In genomic region chr16:50254522-50255159, GRCm38 (mm10) we compare ENCODE assay signal across 9 mouse cellular contexts.
DNase-seq lines count a peak whose midpoint lies in the region; ATAC-seq lines count a peak whose summit lies in the region.
"Had no signal": no experiment of that assay in that cellular context is flagged by ENCODE, and none has a peak within 500 bp of the region (broad histone marks: within the 10 kb centered on the region; RNA-seq: fewer than 3 reads in every experiment).

No protein-coding gene starts in this region.

- H3K4me1 ChIP-seq in hindbrain, embryonic 11.5 days (replicated peaks; ENCODE audit: control insufficient read depth, insufficient read depth, low read length) = no peaks in the 10 kb centered on the region
- no peaks in the 10 kb centered on the region for H3K4me1 ChIP-seq in hindbrain, embryonic 10.5 days (replicated peaks)
- no peaks in the 10 kb centered on the region for H3K4me1 ChIP-seq in hindbrain, embryonic 12.5 days
- H3K4me1 ChIP-seq: limb, embryonic 13.5 days had no signal

- no peak overlapping the region for H3K27ac ChIP-seq in hindbrain, embryonic 11.5 days (ENCODE audit: low read depth, low read length)
- H3K27ac ChIP-seq in hindbrain, embryonic 10.5 days = no peak overlapping the region
- no peak overlapping the region for H3K27ac ChIP-seq in hindbrain, embryonic 12.5 days
- H3K27ac ChIP-seq: limb, embryonic 13.5 days had no signal

- no peaks in the 10 kb centered on the region for H3K9me3 ChIP-seq in hindbrain, embryonic 11.5 days (ENCODE audit: control insufficient read depth, low read length)
- H3K9me3 ChIP-seq in hindbrain, embryonic 10.5 days = no peaks in the 10 kb centered on the region
- no peaks in the 10 kb centered on the region for H3K9me3 ChIP-seq in hindbrain, embryonic 12.5 days (replicated peaks)
- H3K9me3 ChIP-seq: limb, embryonic 13.5 days had no signal

- 86% methylated on average over 5 of the region's 5 CpGs for WGBS in hindbrain, embryonic 11.5 days
- 85% methylated on average over 5 of the region's 5 CpGs for WGBS in hindbrain, embryonic 10.5 days
- WGBS in hindbrain, embryonic 12.5 days = 80% methylated on average over 5 of the region's 5 CpGs

- no peak overlapping the region for H3K4me3 ChIP-seq in hindbrain, embryonic 11.5 days (ENCODE audit: low read depth, low read length)
- H3K4me3 ChIP-seq in hindbrain, embryonic 10.5 days = no peak overlapping the region
- no peak overlapping the region for H3K4me3 ChIP-seq in hindbrain, embryonic 12.5 days
- H3K4me3 ChIP-seq: limb, embryonic 13.5 days had no signal

- no peak for ATAC-seq in hindbrain, embryonic 11.5 days (ENCODE audit: low FRiP score)
- ATAC-seq in hindbrain, embryonic 12.5 days (ENCODE audit: low FRiP score) = peak; percentile 35; the same call in 1 of the 2 replicates

- peak; percentile 39 for DNase-seq in hindbrain, embryonic 11.5 days (ENCODE audit: low spot score)
- DNase-seq in hindbrain, embryonic 10.5 days (ENCODE audit: low spot score) = no peak
- peak; percentile 43 for DNase-seq in A20 (ENCODE audit: low read depth, low spot score)
- DNase-seq in NIH3T3 (ENCODE audit: low read depth) = peak; percentile 61
- DNase-seq in retina, postnatal 7 days (ENCODE audit: low read depth, low spot score) = peak; percentile 27
- no peak for DNase-seq in thymus, postnatal 14 days
- DNase-seq in spleen, adult 12 weeks (ENCODE audit: low spot score) = no peak

- H3K9ac ChIP-seq in hindbrain, embryonic 11.5 days (ENCODE audit: low read depth, low read length) = no peak overlapping the region
- H3K9ac ChIP-seq in hindbrain, embryonic 12.5 days = no peak overlapping the region
- H3K9ac ChIP-seq: limb, embryonic 13.5 days had no signal

- no peaks in the 10 kb centered on the region for H3K36me3 ChIP-seq in hindbrain, embryonic 11.5 days (ENCODE audit: control insufficient read depth, insufficient read depth, low read length)
- no peaks in the 10 kb centered on the region for H3K36me3 ChIP-seq in hindbrain, embryonic 10.5 days
- no peaks in the 10 kb centered on the region for H3K36me3 ChIP-seq in hindbrain, embryonic 12.5 days
- H3K36me3 ChIP-seq: limb, embryonic 13.5 days had no signal

- no peak overlapping the region for H3K4me2 ChIP-seq in hindbrain, embryonic 11.5 days (replicated peaks; ENCODE audit: low read depth, low read length)
- no peak overlapping the region for H3K4me2 ChIP-seq in hindbrain, embryonic 12.5 days (replicated peaks)
- H3K4me2 ChIP-seq: limb, embryonic 13.5 days had no signal

- H3K27me3 ChIP-seq in hindbrain, embryonic 11.5 days (ENCODE audit: control insufficient read depth, insufficient read depth, low read length) = no peaks in the 10 kb centered on the region
- no peaks in the 10 kb centered on the region for H3K27me3 ChIP-seq in hindbrain, embryonic 10.5 days (ENCODE audit: insufficient read depth, poor library complexity, severe bottlenecking)
- no peaks in the 10 kb centered on the region for H3K27me3 ChIP-seq in hindbrain, embryonic 12.5 days
- H3K27me3 ChIP-seq: limb, embryonic 13.5 days had no signal

Comparison
In these comparisons a context has a peak if more than half of its experiments do, and no peak if none do; other contexts are left out.
1. DNase-seq: peak in hindbrain, embryonic 11.5 days (single experiment), A20 (single experiment), NIH3T3 (single experiment) and retina, postnatal 7 days (single experiment); none in hindbrain, embryonic 10.5 days (single experiment), thymus, postnatal 14 days (single experiment) and spleen, adult 12 weeks (single experiment).